Mouse (Mus musculus): ENCODE measurements around the gene Pikfyve.

The Pikfyve gene

DNA sequence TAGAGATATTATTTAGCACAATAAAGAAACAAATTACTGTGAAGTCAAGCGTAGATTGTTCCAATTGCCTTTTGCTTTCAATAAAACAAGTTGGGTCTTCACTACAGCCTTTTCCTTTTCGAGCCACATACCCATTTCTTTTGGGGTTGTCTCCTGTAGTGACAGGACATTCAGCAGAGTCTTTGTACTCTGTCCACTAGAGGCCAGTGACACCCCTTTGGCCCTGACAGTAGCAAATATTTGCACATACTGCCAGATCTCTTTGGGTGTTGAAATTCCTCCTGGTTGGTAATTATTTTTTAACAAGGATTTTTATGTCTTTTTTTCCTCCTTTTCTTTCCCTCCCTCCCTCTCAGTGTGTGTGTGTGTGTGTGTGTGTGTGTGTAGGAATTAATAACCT lies 126.4 kb downstream of the Pikfyve start:
- DNase-seq (ENCODE audit: low spot score in 2 of 2), result no peak

DNA sequence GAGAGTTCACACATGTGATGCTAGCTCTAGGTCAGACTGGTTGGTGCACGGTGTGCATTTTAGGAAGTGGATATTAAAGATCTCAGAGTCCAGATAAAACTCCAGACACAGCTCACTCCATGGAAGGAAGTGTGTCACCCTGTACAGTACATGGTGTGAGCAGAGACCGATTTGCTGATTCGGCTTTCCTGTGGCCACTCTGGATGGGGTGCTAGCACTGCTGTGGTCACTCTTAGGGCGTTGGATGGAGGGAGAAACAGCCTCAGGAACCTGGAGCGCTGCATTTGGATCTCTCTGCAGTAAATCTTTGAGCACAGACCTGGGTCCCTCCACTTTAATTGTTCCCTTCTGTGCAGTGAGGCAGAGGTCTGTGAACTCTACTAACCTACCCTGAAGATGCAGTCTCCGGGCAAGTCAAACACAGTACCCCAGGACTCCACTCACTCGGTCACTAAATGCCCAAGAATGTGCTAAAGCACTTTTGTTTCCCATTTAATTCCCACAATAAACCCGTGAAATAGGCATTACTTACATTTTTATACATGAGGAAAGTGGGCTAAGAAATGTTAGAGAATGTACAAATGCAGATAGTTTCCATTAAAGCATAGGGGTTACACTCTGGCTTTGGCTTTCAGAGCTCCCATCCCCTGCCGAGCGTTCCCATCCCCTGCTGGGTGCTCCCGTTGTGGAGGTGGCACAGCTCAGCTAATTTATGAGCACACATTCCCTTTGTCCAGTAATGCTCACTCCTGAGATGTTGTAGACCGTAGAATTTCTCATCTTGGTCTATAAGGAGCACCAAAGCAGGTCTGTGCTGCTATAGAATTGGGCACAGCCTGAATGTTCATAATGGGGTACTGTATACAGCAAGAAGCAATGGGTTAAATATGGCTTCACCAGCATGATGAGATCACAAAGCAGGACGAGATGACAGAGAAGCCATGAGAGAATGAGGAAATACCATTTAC lies 127.9 kb downstream of the Pikfyve start:
- DNase-seq (ENCODE audit: low spot score in 2 of 2), result no peak

DNA sequence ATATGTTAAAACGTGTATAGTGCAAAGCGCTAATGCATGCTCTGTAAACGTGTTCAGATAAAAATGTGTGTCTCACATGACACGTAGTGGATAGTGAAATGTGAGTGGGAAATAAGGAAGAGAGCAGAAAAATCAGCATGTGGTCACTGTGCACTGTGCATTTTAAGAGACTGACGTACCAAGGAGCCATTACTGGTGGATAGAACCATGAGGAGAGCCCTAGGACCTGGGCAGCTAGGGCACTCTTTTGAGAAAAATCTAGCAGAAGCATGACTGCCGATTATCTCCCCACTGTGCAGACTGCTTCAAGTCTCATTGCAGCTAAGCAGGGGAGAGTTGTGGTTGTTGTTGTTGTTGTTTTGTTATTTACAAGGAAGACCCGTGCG lies 128.5 kb downstream of the Pikfyve start:
- DNase-seq (ENCODE audit: low spot score in 2 of 2), result no peak
